Mouse (Mus musculus): ENCODE results near the gene Tom1l2. TPM values are rescaled to one million over a fixed set of nuclear protein-coding genes. Genes with fewer than 3 reads are reported as not detected.

Tom1l2 gene
- polyA plus RNA-seq (2016; fragmentation: Nextera tagmentation; extraction: Ambion mirVana) = 31.3 and 32.6 TPM in 2 replicates

DNA sequence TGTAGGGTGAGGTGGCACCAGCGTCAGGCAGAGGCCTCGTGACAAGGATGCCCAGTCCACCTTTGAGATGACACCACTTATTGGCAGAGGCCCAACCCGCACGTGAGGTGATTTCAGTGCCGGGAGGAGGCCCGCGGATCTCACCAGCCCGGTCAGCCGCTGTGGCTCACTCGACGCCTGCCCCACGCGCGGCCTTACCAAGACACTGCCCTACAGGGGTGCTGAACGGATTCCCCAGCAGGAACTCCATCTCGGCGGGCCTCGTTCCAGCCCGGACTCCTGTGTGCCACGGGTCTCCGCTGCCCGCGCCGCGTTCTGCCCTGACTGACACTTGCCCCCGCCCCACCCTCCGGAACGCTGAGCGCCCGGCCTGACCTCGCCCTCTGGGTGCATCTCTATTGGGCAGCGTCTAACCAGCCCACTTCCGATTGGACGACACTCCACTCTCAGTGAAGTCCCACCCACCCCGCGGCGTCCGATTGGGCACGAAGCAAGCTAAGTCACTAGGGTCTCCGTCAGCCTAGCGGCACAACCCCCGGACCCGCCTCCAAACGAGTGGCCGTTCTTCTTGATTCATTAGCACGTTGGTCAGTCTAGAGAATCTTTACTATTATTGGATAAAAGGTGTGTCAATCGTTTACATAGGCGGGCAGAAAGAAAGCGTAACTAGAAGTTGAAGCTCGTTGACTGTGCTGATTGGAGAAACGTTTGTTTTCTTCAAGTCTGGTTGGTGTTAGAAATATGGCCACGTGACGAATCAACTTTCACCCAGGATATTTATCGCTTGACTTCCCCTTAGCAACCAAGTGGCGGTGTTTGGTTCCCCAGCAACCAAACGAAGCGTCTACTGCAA lies at the start of gene Tom1l2, which contains the start of gene Drc3:
Gene Tom1l2, minus strand, starts transcription at position 347 of the 853 bp plus-strand sequence.
Gene Drc3, plus strand, starts transcription at position 771 of the 853 bp plus-strand sequence.
- under 1% methylated on average over 57 of the region's 57 CpGs for WGBS
- H3K4me1 ChIP-seq = peaks cover 20% of the 10 kb centered on the region
- H3K4me2 ChIP-seq = peak within 1 kb of the TSS; percentile 93
- H3K36me3 ChIP-seq (replicated peaks) = no peaks in the 10 kb centered on the region
- H3K9me3 ChIP-seq = no peaks in the 10 kb centered on the region
- peak within 1 kb of the TSS; percentile 78 for H3K4me3 ChIP-seq (replicated peaks)
- H3K27me3 ChIP-seq = no peaks in the 10 kb centered on the region
- H3K27ac ChIP-seq = 0 out of 2 replicates have a peak within 1 kb of the TSS, but pooled peaks have one; percentile 50
- ATAC-seq (ENCODE audit: low FRiP score) = peak; percentile 100
- H3K9ac ChIP-seq = peak within 1 kb of the TSS; percentile 69

DNA sequence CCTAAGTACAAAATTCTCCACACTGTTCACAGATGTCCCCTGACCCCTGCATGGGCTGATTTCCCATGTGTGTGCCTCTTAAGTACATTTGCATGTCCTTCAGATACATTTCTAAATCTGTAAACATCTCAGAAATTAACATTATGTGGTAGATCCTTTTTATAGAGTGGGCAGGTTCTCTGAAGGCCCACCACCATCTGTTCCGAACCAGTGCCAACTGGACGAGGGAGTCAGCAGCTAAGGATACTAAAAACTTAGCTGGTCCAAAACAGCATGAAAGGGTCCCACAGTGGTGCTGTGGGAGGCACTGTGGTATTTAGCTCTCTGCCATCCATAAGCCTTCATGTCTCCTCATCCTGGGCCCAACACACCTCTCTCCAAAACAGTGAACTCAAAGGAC lies 44.5 kb upstream of the Tom1l2 start:
- 88% methylated on average over 2 of the region's 2 CpGs for WGBS
- no peaks in the 10 kb centered on the region for H3K9me3 ChIP-seq
- no peak for ATAC-seq (ENCODE audit: low FRiP score)

GRCm38 (mm10) chr11:60396546-60396945 lies 43.8 kb upstream of the Tom1l2 start:
- Histone ChIP-seq H3K27ac (no peak overlapping the region), H3K4me1 (peaks cover 7% of the 10 kb centered on the region; the same call in 1 of the 2 replicates), H3K9me3 (no peaks in the 10 kb centered on the region), H3K4me3 (replicated peaks) (no peak overlapping the region), H3K36me3 (replicated peaks) (peaks cover 15% of the 10 kb centered on the region), H3K9ac (no peak overlapping the region), H3K27me3 (no peaks in the 10 kb centered on the region), H3K4me2 (no peak overlapping the region)
- no peak; the same call in 1 of the 2 replicates for ATAC-seq (ENCODE audit: low FRiP score)
- WGBS = 72% methylated on average over 6 of the region's 6 CpGs

More for the DNA sequence above, 44.5 kb upstream of the Tom1l2 start:
- Histone ChIP-seq H3K4me1 (peaks cover 7% of the 10 kb centered on the region; the same call in 1 of the 2 replicates), H3K27ac (0 out of 2 replicates have a peak overlapping the region, but pooled peaks have one; percentile 19), H3K27me3 (no peaks in the 10 kb centered on the region), H3K36me3 (replicated peaks) (peaks cover 21% of the 10 kb centered on the region), H3K4me3 (replicated peaks) (no peak overlapping the region), H3K9ac (no peak overlapping the region), H3K4me2 (no peak overlapping the region)

- Histone ChIP-seq H3K4me3 (replicated peaks) (no peak overlapping the region), H3K9ac (no peak overlapping the region), H3K27ac (no peak overlapping the region), H3K27me3 (no peaks in the 10 kb centered on the region), H3K36me3 (replicated peaks) (no peaks in the 10 kb centered on the region), H3K4me1 (no peaks in the 10 kb centered on the region), H3K9me3 (no peaks in the 10 kb centered on the region), H3K4me2 (no peak overlapping the region)
- no peak for ATAC-seq (ENCODE audit: low FRiP score)
- WGBS = 89% methylated on average over 6 of the region's 6 CpGs
Observed at GRCm38 (mm10) chr11:60391346-60391745, 38.6 kb upstream of the Tom1l2 start.

DNA sequence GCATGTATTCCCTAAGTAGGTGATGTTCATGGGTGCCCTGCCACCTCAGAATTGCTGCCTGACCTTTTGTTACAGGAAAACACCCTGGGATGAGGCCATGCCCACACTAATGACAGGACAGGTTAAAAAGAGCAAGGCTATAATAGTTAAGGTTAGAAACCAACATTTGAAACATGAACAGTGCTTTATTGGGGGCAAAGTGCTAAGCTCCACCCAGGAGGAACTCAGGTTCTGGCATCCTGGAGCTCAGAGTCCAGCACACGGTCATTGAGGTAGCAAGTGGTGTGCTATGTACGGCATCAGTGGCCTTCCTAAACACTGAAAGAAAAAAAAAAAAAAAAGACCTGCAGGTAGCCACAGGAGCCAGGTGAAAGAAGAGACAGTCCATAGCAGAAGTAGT lies 35.2 kb upstream of the Tom1l2 start:
- ATAC-seq (ENCODE audit: low FRiP score) = no peak
- WGBS = 97% methylated on average over 2 of the region's 2 CpGs
- H3K4me3 ChIP-seq (replicated peaks) = no peak overlapping the region
- no peak overlapping the region for H3K4me2 ChIP-seq
- no peak overlapping the region for H3K9ac ChIP-seq
- no peaks in the 10 kb centered on the region for H3K36me3 ChIP-seq (replicated peaks)
- H3K4me1 ChIP-seq = peaks cover 18% of the 10 kb centered on the region
- H3K9me3 ChIP-seq = no peaks in the 10 kb centered on the region
- 0 out of 2 replicates have a peak, but pooled peaks cover 3% of the 10 kb centered on the region for H3K27me3 ChIP-seq
- H3K27ac ChIP-seq = no peak overlapping the region

GRCm38 (mm10) chr11:60385946-60386345 lies 33.2 kb upstream of the Tom1l2 start:
- WGBS = 80% methylated on average over 5 of the region's 5 CpGs
- Histone ChIP-seq H3K27me3 (0 out of 2 replicates have a peak, but pooled peaks cover 3% of the 10 kb centered on the region), H3K9me3 (no peaks in the 10 kb centered on the region), H3K27ac (no peak overlapping the region; the same call in 1 of the 2 replicates), H3K4me3 (replicated peaks) (no peak overlapping the region), H3K36me3 (replicated peaks) (no peaks in the 10 kb centered on the region), H3K9ac (no peak overlapping the region), H3K4me1 (peaks cover 18% of the 10 kb centered on the region), H3K4me2 (no peak overlapping the region)
- no peak for ATAC-seq (ENCODE audit: low FRiP score)

DNA sequence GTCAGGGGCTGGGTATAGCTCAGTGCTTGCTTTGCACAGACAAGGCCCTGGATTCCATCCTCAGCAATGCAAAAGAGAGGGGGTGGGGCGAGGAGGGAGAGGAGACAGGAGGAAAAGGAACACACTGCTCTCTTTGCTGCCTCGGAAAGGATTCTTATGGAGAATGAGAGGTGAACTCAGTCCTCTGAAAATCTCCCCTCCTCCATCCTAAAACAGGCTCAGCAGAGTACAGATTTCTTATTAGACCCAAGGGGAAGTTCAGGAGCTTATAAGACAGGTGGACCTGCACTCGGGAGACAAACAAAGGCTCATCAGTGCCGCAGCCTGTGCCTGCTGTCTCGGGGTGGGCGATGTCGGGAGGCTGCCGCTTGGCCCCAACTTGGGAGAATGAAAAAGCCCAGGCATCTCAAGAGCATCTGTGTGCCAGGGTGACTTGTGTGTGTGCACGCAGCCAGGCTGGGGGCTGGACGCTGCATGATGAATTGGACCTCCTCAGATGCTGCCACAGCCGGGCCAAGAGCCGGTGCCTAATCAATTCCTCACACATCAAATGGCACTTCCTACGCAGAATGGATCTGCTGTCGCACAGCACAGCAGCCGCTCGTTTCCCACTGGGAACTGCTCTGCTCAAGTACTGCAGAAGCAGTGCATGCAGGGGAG lies 32.2 kb upstream of the Tom1l2 start:
- peak overlapping the region; percentile 50 for H3K4me2 ChIP-seq
- peak overlapping the region; percentile 44 for H3K9ac ChIP-seq
- WGBS = 4% methylated on average over 16 of the region's 16 CpGs
- peak; percentile 57; the same call in 1 of the 2 replicates for ATAC-seq (ENCODE audit: low FRiP score)
- peak overlapping the region; percentile 80 for H3K27ac ChIP-seq
- 0 out of 2 replicates have a peak, but pooled peaks cover 3% of the 10 kb centered on the region for H3K27me3 ChIP-seq
- H3K36me3 ChIP-seq (replicated peaks) = no peaks in the 10 kb centered on the region
- H3K4me1 ChIP-seq = peaks cover 18% of the 10 kb centered on the region
- H3K9me3 ChIP-seq = no peaks in the 10 kb centered on the region
- H3K4me3 ChIP-seq (replicated peaks) = peak overlapping the region; percentile 24

DNA sequence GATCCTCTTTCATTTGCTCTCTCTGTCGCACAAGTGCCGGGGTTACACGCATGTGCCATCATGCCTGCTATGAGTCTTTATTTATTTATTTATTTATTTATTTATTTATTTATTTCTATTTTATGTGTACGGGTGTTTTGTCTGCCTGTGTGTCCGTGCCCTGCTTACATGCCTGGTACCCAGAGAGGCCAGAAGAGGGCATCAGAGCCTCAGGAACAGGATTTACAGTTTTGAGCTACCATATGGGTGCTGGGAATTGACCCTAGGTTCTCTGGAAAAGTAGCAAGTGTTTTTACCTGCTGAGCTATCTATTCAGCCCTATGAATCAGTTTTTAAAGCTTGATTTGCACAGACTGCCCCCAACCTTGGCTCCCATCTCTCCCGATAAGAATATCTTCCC lies 30.8 kb upstream of the Tom1l2 start:
- Histone ChIP-seq H3K4me1 (peaks cover 18% of the 10 kb centered on the region), H3K9me3 (no peaks in the 10 kb centered on the region), H3K9ac (no peak overlapping the region), H3K4me3 (replicated peaks) (no peak overlapping the region), H3K36me3 (replicated peaks) (no peaks in the 10 kb centered on the region), H3K27ac (no peak overlapping the region), H3K27me3 (0 out of 2 replicates have a peak, but pooled peaks cover 3% of the 10 kb centered on the region), H3K4me2 (no peak overlapping the region)
- WGBS = 85% methylated on average over 6 of the region's 6 CpGs
- ATAC-seq (ENCODE audit: low FRiP score) = no peak

DNA sequence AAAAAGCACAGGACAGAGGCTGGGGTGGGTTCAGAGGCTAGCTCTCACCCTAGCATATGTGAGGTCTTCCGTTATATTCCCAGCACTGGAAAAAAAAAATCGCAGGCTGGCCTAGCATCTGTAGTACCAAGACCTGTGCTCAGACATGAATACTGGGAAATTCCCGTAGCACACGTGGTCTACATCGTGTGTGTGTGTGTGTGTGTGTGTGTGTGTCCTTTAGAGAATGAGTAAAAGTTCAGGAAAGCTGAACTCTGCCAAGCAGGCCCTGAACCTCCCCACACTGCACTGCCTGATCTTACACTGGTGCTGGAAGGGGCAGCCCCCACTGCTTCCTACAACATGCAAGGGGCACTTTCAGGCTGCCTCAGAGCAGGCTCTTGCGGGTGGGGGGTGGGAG lies 21.8 kb upstream of the Tom1l2 start:
- Histone ChIP-seq H3K9ac (no peak overlapping the region), H3K27me3 (0 out of 2 replicates have a peak, but pooled peaks cover 3% of the 10 kb centered on the region), H3K4me2 (no peak overlapping the region), H3K4me3 (replicated peaks) (no peak overlapping the region), H3K4me1 (no peaks in the 10 kb centered on the region), H3K9me3 (no peaks in the 10 kb centered on the region), H3K36me3 (replicated peaks) (no peaks in the 10 kb centered on the region), H3K27ac (no peak overlapping the region)
- 85% methylated on average over 6 of the region's 6 CpGs for WGBS
- no peak for ATAC-seq (ENCODE audit: low FRiP score)

DNA sequence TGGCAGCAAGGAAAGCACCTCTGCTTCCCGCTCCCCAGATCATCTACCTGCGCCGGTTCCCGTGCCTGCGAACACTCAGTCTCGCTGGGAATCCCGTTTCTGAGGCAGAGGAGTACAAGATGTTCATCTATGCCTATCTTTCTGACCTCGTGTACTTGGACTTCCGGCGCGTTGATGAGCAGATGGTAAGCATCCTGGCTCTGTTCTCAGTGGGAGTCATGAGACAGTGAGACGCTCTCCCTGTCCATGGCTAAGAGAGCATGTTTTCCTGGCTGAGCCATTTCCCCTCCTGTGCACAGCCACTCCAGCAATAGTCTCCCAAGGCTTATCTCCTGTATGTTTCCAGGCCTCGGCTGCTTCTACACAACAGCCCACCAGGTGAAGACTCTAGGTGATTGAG lies 17.7 kb upstream of the Tom1l2 start:
- 93% methylated on average over 13 of the region's 13 CpGs for WGBS
- H3K4me2 ChIP-seq = no peak overlapping the region
- no peak for ATAC-seq (ENCODE audit: low FRiP score)
- H3K27me3 ChIP-seq = 0 out of 2 replicates have a peak, but pooled peaks cover 3% of the 10 kb centered on the region
- no peaks in the 10 kb centered on the region for H3K9me3 ChIP-seq
- no peak overlapping the region for H3K4me3 ChIP-seq (replicated peaks)
- H3K27ac ChIP-seq = no peak overlapping the region
- peaks cover 9% of the 10 kb centered on the region; the same call in 1 of the 2 replicates for H3K4me1 ChIP-seq
- H3K36me3 ChIP-seq (replicated peaks) = no peaks in the 10 kb centered on the region
- H3K9ac ChIP-seq = no peak overlapping the region

DNA sequence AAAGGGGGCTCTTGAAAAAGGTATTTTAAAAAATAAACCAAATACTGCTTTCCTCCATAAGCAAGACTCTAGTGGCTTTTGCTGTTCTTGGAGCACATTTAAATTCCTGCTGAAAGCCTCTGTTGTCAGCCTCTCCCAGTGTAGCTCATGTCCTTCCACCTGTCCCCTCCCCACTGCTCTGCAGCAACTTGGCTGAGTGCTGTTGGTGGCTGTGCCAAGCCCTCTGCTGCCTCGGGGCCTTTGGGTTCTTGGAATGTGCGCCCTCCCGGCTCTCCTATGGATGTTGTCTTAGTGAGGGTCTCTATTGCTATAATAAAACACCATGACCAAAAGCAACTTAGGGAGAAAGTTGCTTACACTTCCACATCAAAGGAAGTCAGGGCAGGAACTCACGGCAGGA lies 16.7 kb upstream of the Tom1l2 start:
- no peak overlapping the region for H3K4me2 ChIP-seq
- H3K27me3 ChIP-seq = 0 out of 2 replicates have a peak, but pooled peaks cover 3% of the 10 kb centered on the region
- H3K36me3 ChIP-seq (replicated peaks) = no peaks in the 10 kb centered on the region
- H3K4me3 ChIP-seq (replicated peaks) = no peak overlapping the region
- no peak overlapping the region for H3K9ac ChIP-seq
- no peaks in the 10 kb centered on the region for H3K9me3 ChIP-seq
- WGBS = 76% methylated on average over 4 of the region's 4 CpGs
- H3K27ac ChIP-seq = no peak overlapping the region
- H3K4me1 ChIP-seq = peaks cover 9% of the 10 kb centered on the region; the same call in 1 of the 2 replicates
- no peak for ATAC-seq (ENCODE audit: low FRiP score)

- Histone ChIP-seq H3K9ac (no peak overlapping the region), H3K4me2 (no peak overlapping the region), H3K27ac (no peak overlapping the region), H3K27me3 (0 out of 2 replicates have a peak, but pooled peaks cover 3% of the 10 kb centered on the region), H3K4me1 (peaks cover 9% of the 10 kb centered on the region; the same call in 1 of the 2 replicates), H3K36me3 (replicated peaks) (no peaks in the 10 kb centered on the region), H3K4me3 (replicated peaks) (no peak overlapping the region), H3K9me3 (no peaks in the 10 kb centered on the region)
- WGBS = 85% methylated on average over 4 of the region's 4 CpGs
- no peak for ATAC-seq (ENCODE audit: low FRiP score)
Observed at GRCm38 (mm10) chr11:60368909-60369308, 16.2 kb upstream of the Tom1l2 start.

Measured in forebrain, embryonic 12.5 days (tissue).